Mouse (Mus musculus) lung, postnatal 4 days (tissue): Measurements from ENCODE around the gene Pianp.

Source experiments
- DNase-seq, 2 experiments: peaks; one replicate each; pipeline ENCODE4 v3.0.0; 2021

Pianp gene

DNA sequence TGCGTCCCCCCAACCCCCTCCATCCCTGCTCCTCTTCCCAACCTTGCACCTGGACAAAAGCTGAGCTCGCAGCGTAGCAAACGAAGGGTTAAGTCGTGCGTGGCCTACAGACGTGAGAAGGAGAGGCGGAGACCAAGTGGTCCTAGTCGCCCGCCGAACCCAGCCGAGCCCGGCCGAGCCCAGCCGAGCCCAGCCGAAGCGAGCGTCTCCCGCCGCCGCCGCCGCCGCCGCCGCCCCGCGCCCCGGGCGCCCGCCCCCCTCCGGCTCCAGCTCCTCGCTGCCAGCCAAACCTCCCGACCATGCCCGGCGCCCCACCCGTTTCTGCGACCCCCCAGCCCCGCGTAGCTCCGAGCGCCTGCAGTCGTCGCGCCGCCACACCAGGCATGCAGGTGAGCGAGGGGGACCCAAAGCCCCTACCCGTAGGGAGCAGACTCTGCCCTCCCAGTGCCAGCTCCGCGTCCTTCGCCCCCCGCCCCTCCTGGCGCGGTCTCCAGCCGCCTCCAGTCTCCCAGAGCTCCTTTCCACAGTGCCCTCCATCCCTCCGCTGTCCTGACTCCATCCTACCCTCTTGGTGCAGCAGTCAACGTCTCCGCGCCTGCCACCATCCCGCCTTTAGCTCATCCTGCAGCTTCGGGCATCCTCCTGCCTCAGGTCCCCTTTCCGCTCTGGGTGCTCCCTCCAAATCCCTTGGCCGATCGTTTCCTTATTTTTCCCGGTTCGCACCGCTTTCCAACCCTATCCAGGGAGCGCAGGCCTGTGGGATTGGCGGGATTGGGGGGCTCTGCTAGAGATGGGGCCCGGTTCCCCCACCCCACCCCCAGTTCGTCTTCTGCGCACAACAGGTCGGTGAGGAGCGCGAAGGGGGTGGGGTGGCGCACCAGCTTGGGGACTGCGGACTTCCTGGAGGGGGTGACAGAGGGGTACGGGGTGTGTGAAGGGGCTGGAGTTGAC is at the start of gene Pianp:
Gene Pianp, plus strand, starts transcription at position 144 of the 951 bp plus-strand sequence.
- peak; percentile 80 to 85 for DNase-seq

DNA sequence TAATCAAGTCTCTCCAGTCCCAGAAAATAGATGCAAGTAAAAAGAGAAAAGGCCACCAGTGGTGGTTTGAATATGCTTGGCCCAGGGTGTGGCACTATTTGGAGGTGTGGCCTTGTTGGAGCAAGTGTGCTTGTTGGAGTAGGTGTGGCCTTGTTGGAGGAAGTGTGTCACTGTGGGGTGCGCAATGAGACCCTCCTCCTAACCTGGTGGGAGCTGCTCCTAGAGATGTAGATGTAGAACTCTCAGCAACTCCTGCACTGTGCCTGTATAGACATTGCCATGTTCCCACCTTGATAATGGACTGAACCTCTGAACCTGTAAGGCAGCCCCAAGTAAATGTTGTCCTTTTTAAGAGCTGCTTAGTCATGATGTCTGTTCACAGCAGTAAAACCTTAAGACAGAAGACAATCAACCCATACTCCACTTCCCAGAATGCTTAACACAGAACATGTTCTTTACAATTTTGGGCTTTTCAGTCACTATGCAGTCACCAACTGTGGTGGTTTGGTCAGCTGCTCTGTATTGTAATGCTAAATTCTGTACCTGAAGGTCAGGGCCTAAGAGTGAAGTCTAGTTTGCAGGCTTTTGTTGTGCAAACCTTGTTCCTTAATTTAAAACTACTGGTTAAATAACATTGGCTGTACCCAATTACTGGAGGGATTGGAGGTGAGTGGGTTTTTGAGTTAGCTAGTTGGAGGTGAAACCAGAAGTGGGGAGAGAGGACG is 42.3 kb upstream of the Pianp start:
- no peak for DNase-seq

DNA sequence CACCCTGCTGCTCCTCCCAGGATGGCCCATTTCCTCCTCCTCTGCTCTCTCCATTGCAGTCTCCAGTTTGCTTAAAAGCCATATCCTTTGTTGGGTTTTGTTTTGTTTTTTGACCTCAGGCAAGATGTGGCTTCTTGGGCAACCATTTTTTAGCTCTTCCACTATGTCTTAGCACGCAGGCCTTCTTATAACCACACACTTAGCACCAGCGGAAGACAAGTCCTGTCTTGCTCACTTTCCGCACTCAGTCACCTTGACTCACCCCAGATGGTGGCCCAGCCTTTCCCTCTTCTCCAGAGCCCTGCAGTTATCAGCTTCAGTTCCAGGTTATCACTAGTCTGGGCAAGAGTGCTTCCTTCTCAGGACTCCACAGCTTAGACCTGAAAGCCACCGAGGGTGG is 41.3 kb upstream of the Pianp start:
- DNase-seq: no peak

DNA sequence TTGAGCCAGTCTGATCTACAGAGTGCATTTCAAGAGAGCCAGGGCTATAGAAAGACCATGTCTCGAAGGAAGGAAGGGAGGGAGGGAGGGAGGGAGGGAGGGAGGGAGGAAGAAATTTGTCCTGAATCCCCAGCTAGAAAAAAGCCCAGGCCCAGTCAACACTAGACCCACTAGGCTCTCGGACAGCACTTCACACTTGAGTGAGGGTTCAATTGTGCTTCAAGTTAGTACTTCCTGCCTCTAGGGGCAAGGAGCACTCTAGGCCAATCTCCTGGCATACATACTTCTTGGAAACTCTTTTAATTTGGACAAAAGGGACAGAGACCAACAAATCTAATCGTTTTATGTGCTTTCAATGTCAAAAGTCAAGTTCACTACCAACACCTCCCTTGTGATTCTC is 38.4 kb upstream of the Pianp start:
- DNase-seq: no peak

DNA sequence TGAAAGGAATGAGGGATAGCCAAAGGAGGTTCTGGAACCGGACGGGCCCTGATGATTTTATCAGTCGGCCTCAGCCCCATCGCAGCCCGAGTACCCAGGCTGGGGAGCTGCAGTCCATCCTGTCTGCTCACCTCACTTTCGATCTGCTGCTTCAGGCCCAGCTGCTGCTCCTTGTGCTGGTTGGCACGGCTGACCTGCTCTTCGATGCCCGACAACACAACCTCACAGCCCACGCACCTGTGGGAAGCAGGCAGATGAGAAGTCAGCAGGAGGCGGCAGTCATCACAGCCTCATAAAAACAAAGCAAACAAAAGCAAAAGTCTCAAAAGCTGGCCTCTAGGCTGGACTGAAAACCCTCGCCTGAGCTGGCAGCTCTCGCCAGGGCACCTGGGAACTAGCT is 36.5 kb upstream of the Pianp start:
- no peak for DNase-seq

DNA sequence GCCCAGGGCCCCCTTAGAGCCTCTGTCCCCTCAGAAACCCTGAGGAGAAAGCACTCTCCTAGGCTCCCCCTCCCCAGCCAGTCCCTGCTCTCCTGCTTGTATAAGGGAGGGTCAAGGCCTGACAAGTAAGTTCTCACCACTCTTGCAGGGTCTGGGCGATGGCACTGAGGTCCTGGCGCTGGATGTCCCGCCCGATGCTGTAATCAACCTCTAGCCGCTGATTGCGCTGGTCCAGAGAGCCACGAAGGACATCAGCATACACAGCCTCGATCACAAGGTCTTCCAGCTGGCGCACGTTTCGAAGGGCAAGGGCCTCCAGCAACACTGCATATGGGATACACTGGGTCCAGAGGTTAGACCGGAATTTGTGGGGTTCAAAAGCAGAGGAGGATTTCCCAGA is 35.5 kb upstream of the Pianp start:
- no peak for DNase-seq

DNA sequence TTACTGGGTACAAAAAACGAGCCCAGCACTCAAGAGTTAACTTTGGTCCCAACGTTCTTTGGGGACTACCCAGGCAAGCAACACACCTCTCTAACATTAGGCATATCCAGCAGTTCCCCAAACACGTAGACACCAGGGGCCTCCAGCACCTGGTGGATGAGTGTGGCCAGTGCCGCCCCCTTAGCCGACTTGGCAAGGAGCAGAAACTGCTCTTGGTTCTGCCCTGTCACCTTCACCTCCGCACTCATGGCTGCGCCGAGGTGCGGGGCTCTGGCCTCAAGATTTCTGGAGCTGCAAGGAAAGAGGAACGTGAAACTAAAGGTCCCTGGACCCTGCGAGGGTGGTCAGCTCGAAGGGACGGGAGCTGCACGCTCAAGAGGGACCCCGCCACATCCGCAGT is 31.9 kb upstream of the Pianp start:
- DNase-seq: no peak

DNA sequence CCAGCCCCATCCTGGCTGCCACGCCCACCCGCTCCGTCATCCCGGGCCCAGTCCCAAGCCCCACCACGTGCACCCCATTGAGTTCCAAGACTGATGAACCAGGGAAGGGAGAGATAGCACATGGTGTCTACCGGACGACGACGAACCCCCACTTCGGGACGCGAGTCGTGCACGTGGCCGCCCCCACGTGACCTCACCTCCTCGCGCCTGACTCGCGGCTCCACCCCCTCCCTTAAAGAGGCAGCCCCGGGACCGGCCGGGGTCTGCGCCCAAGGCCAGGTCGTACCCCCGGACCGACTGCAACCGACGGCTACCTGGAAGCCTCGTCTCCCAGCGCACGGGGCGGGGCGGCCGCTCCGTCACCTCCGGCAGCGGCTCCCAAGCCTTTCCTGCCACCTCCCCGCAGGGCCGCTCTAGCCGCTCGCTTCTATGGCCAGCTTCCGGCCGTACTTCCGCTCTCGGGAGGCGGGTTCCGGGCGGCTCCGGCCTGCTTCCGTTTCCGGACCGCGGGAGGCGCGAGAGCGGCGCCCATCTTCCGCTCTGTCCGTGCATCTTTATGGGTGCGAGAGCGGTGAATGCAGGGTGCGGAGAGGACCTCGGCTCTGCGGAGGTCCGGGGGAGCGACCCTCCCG is 31.3 kb upstream of the Pianp start, which contains the start of gene Cops7a:
Gene Cops7a, minus strand, starts transcription at position 451 of the 632 bp plus-strand sequence.
- peak; percentile 97 for DNase-seq

DNA sequence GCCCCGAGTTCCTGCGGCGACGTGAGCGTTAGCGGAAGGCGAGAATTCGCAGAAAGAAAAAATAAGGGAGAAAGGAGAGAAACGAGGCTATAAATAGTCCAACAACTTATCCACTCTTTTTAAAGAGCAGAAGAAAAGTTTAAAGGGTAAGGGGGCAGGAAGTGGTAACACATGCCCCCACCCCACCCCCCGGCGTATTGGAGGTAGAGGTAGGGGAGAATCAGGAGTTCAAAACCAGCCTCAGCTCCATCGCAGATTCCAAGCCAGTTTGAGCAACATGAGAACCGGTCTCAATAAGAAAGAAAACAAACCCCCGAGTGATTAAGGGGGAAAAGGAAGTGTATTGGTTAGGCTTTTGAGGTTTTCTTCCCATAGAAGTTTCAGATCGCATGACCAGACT is 30.7 kb upstream of the Pianp start:
- no peak for DNase-seq

DNA sequence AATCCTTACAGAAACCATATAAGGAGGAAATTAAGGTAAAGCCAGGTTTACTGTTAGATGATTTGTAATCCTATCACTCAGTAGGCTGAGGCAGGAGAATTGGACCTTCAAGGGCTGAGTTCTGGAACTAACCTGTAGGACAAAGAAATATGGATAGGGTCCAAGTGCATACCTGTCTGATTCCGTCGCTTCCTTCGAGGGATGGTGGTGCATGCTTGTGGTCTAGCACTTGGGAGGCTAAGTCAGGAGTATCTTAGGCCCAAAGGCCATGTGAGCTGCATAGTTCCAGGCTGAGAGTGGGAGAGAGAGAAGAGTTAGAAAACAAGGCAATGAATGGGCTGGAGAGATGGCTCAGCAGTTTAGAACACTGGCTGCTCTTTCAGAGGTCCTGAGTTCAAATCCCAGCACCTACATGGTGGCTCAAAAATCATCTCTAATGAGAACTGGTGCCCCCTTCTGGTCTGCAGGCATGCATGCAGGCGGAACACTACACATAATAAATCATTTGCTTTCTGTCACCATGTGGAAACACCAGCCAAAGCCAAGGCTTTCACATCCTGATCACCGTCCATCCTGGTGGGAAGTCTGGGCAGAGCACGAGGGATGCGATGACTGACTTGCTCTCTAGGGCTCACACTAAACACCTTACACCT is 29.9 kb upstream of the Pianp start:
- no peak for DNase-seq

DNA sequence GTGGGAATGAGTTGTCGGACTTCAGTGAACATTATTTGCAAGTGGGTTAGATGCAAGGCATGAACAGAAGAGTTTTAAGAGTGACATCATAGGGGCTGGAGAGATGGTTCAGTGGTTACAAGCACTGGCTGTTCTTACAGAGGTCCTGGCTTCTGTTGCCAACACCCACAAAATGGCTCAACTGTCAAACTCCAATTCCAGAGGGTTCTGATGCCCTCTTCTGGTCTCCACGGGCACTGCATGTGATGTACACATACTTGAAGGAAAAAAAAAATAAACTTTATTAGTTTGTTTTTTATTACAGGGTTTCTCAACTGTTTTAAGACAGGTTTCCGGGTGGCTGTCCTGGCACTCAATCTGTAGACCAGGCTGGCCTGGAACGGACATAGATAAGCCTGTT is 28.7 kb upstream of the Pianp start:
- peak; percentile 36 to 59 for DNase-seq

DNA sequence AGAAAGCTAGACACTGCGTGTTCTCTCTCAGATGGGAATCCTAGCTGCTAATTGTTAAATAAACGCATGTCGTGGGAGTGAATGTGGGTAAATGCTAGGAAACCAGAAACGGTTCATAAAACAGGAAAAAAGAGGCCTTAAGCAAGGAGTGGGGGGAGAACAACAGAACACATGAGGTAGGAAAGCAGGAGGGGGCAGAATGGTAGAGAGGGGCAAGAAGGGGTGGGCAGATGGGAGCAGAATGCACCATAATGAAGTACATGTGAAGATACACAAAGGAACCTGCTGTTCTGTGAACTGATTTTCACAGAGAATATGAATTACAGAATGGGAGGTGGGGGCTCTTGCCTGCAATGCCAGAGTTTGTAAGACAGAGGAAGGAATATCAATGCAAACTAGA is 4.3 kb upstream of the Pianp start:
- no peak for DNase-seq

DNA sequence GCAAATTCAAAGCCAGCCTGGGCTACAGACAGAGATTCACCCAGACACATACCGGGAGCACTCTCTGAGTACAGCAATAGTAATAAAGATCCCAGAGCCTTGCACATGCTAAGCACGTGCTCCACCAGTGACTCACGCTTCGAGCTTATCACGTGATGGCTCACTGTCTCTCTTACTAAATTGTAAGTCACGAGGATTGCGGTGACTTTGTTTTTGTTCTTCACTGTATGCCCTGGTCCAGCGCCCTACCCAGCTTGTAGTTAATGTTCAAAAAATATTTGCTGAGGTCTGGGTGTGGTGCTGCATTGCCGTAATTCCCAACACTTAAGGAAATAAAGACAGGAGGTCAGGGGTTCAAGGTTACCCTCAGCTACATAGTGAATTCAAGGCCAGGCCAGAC is 3.1 kb upstream of the Pianp start:
- DNase-seq: no peak

DNA sequence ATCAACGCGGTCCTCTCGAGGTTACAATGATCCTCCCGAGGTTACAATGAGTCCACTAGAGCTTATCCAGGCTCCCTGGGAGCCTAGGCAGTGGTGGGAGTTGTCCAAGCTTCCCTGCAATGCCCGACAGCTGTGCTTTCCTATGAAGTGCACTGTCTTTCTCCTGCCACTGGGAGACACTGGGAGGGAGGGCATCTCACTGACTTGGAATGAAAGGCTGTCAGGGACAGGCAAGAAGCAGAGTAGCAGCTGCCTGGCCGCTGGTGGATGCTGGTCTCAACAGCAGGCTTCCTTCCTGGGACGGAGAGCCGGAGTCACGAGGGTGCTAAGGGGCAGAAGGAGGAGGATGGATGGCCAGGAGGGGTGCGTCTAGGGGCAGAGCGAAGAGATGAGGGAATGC is 2.6 kb upstream of the Pianp start:
- DNase-seq: peak in 1 of 2 experiments; percentile 53

DNA sequence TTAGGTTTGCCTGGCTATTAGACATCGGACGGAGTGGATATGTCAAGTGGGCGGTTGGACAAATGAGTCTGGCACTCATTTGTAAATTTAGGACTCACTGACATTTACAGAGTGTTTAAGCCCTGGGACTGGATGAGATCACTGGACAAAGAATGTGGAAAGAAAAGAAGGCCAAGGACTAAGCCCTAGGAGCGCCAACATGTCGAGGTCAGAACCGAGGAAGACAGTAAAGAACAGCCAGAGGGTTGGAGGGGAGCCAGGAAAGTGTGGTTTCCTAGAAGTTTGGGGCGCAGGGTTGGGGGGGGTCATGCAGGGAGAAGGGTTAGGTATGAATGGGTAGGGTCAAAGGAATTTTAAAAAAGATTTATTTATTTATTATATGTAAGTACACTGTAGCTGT is 1.2 kb upstream of the Pianp start:
- DNase-seq: no peak

DNA sequence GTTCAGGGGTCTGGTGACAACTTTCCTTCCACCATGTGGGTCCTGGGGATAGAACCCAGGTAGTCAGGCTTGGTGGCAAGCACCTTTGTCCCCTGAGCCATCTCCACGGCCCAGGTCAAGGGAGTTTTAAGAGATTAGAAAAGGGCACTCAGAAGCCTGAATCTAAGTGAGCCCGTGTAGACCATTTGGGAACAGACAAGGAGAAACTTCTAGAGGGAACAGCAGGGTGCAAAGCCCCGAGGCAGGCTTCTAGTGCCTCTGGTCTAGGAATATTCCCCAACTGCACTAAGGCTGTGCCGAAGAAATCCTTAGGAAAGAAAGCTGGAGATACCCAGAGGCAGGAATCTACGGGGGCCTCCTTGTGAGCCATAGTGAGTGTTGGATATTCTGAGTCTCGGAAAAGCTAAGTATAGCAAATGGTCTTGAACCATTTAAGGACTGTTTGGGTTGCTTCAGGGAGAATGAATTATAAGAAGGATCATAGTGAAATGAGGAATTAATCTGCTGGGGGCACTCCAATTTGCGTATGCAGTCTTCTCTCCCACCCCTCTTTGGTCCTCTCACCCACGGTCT is 577 bp upstream of the Pianp start:
- DNase-seq: no peak

DNA sequence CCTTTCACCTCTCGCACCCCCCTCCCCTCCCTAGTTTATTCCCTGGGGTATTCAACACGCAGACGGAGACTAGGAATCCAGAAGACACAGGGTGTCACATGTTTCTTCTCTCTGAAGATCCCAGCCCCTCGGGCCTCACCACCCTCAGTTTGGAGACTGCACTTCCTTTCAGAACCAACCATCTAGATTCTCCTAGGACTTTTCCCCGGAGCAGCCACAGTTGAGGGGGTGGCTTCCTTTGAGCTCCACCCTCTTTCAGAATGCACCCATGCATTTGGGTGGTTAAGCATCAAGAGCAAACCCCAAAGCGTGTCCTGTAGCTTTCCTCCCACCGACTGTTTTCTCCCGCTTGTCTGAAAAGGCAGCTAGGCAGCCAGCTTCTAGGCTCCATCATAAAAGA is 1.6 kb downstream of the Pianp start:
- no peak for DNase-seq

DNA sequence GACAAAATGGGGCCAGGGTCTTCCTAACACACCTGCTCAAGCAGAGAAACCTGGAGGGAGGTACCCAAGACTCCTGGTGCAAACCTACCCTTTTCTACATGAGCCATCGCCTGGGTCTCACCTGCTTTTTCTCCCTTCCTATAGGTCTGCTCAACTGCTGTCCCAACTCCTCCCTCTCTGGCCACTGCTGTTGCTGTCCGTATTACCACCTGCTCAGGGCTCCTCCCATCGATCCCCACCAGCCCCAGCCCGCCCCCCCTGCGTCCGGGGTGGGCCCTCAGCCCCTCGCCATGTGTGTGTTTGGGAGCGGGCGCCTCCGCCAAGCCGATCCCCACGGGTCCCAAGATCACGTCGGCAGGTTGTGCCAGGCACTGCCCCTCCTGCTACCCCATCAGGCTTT is 2.6 kb downstream of the Pianp start:
- DNase-seq: no peak

DNA sequence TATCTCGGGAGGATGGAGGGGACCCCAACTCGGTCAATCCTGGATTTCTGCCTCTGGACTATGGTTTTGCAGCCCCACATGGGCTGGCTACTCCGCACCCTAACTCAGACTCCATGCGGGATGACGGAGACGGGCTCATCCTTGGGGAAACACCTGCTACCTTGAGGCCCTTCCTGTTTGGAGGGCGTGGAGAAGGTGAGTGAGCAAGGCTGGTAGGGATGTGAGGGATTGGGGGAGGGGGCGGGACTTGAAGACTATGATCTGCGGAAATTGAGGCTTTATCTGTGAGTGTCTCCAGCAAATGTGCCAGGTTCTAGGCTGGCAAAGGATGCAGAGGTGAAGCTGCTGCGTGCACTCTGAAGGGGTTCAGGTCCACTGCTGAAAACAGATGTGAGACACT is 3.1 kb downstream of the Pianp start:
- no peak for DNase-seq

DNA sequence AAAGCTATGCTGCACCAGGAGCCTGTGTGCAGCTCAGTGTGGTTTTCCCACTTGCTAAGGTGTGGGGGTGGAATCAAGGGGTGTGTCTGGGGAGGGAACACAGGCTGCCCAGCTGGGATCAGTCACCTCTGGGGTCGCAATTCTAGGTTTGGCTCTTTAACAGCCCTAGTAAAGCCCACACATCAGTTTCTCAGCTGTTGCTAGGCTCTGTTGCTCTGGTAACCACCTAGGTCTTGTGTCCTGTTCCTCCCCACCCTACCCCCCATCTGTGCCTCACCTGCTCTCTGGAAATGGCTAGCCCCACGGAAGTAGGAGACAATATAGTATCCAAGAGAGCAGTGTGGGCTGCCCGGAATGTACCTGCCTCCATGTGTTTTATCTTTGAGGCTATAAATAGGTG is 7.2 kb downstream of the Pianp start:
- no peak for DNase-seq

DNA sequence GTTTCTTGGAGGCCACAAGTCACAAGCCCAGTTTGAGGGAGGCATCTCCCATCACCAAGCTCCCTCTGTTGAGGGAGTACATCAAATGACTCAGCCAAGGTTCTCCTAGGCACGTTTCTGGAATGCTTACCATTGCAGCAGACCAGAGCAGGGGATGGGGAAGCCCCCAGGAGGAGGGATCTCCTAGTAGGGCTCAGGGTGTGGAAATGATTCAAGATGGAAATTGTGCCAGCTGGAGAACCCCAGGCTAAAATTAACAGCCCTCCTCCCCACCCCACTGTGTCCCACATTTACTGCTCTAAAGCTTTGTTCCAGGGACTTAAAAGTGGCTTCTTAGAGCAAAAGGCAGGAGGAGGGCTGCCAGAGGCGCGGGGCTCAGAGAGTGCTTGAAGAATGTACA is 8.6 kb downstream of the Pianp start:
- DNase-seq: no peak

DNA sequence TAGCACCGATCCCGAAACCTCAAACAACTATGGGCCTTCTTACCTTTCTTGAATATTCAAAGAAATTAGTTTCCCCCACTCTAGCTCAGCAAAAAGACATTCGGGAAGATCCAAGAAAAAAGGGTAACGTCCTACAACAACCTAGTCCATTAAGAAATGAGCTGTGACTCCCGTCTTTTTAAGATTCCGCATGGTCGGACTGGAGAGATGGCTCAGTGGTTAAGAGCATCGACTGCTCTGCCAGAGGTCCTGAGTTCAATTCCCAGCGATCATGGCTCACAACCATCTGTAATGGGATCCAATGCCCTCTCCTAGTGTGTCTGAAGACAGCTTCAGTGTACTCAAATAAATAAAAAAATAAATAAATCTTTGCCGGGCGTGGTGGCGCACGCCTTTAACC is 11.6 kb downstream of the Pianp start:
- no peak for DNase-seq
